Mouse (Mus musculus) intestine, embryonic 14.5 days (tissue): ENCODE data around the gene A830018L16Rik. TPM values are rescaled to one million over a fixed set of nuclear protein-coding genes. Genes with fewer than 3 reads are reported as not detected.

Experiments
- ATAC-seq: fragments of 200-750 bp; cut with Nextera tagmentation; replicated peaks from 2 replicates; pipeline ENCODE4 v1.8.0; 2017; ENCODE audit warnings: low read depth, moderate number of reproducible peaks, moderate TSS enrichment, moderate library complexity; ENCODE audit not compliant: low FRiP score, low TSS enrichment
- DNase-seq: peaks from one replicate; pipeline ENCODE4 v3.0.0-alpha.2; 2018; ENCODE audit warnings: low spot score
- H3K27ac ChIP-seq: fragments of 300-500 bp; sonication (generic); 2 replicates; pipeline ENCODE4 v1.5.1; 2014; ENCODE audit warnings: low read depth, mild to moderate bottlenecking, control low read depth
- H3K27me3 ChIP-seq: fragments of 300-500 bp; sonication (generic); replicated peaks from 2 replicates; pipeline ENCODE4 v1.6.1; 2014; ENCODE audit warnings: low read length, control low read depth; ENCODE audit not compliant: control insufficient read depth, insufficient read depth
- H3K36me3 ChIP-seq: fragments of 300-500 bp; sonication (generic); 2 replicates; pipeline ENCODE4 v1.6.1; 2014; ENCODE audit warnings: low read length, control low read depth; ENCODE audit not compliant: control insufficient read depth, insufficient read depth
- H3K4me1 ChIP-seq: fragments of 300-500 bp; sonication (generic); replicated peaks from 2 replicates; pipeline ENCODE4 v1.6.1; 2014; ENCODE audit warnings: low read length, control low read depth, mixed read lengths; ENCODE audit not compliant: control insufficient read depth, insufficient read depth
- H3K4me2 ChIP-seq: fragments of 300-500 bp; sonication (generic); 2 replicates; pipeline ENCODE4 v1.6.1; 2014; ENCODE audit warnings: low read length
- H3K4me3 ChIP-seq: fragments of 300-500 bp; sonication (generic); 2 replicates; pipeline ENCODE4 v1.5.1; 2014; ENCODE audit warnings: low read depth, low read length, control low read depth, mixed read lengths
- H3K9ac ChIP-seq: fragments of 300-500 bp; sonication (generic); 2 replicates; pipeline ENCODE4 v1.6.1; 2014; ENCODE audit warnings: mild to moderate bottlenecking, low read length
- H3K9me3 ChIP-seq: fragments of 300-500 bp; sonication (generic); 2 replicates; pipeline ENCODE4 v1.6.1; 2016; ENCODE audit warnings: low read length, control low read depth; ENCODE audit not compliant: control insufficient read depth
- WGBS: fragments of 180-500 bp; shearing (Covaris S2); extraction: QIAGEN DNeasy Blood & Tissue Kit; methylation state at CpG from one replicate; pipeline ENCODE4 v1.1.7; 2014; 5-methylcytosine and 5-hydroxymethylcytosine counted together
- polyA plus RNA-seq: library from polyadenylated mRNA; unstranded; fragments of >200 nt; fragmentation: Nextera tagmentation; extraction: Ambion mirVana; gene quantifications from 2 replicates; pipeline ENCODE4 v1.2.1, GENCODE M21; 2014

The A830018L16Rik gene
- polyA plus RNA-seq, 1 experiment from 2014 or later: 10.3 TPM

- Histone ChIP-seq H3K9ac (no peak overlapping the region), H3K36me3 (no peaks in the 10 kb centered on the region), H3K4me2 (no peak overlapping the region), H3K9me3 (peaks cover 5% of the 10 kb centered on the region; the same call in 1 of the 2 replicates), H3K4me3 (no peak overlapping the region), H3K4me1 (no peaks in the 10 kb centered on the region), H3K27ac (no peak overlapping the region), H3K27me3 (no peaks in the 10 kb centered on the region)
- ATAC-seq (no peak), DNase-seq (no peak)
These were observed 330.9 kb downstream of the A830018L16Rik start for GRCm38 (mm10) chr1:11744749-11745314.

GRCm38 (mm10) chr1:11748424-11748823, 334.5 kb downstream of the A830018L16Rik start:
- Histone ChIP-seq H3K4me2 (no peak overlapping the region), H3K9me3 (peaks cover 5% of the 10 kb centered on the region; the same call in 1 of the 2 replicates), H3K36me3 (no peaks in the 10 kb centered on the region), H3K27ac (no peak overlapping the region), H3K4me1 (no peaks in the 10 kb centered on the region), H3K4me3 (no peak overlapping the region), H3K9ac (no peak overlapping the region), H3K27me3 (no peaks in the 10 kb centered on the region)
- WGBS: 70% methylated on average over 2 of the region's 2 CpGs
- DNase-seq (no peak), ATAC-seq (no peak)

- ATAC-seq (no peak), DNase-seq (no peak)
- H3K36me3 ChIP-seq: no peaks in the 10 kb centered on the region
- no peak overlapping the region for H3K4me3 ChIP-seq
- H3K4me2 ChIP-seq: no peak overlapping the region
- H3K4me1 ChIP-seq: no peaks in the 10 kb centered on the region
- H3K27ac ChIP-seq: no peak overlapping the region; the same call in 1 of the 2 replicates
- no peak overlapping the region for H3K9ac ChIP-seq
- H3K9me3 ChIP-seq: peaks cover 5% of the 10 kb centered on the region; the same call in 1 of the 2 replicates
- no peaks in the 10 kb centered on the region for H3K27me3 ChIP-seq
These were observed 336.2 kb downstream of the A830018L16Rik start for GRCm38 (mm10) chr1:11750065-11750464.

GRCm38 (mm10) chr1:11750607-11751006, 336.7 kb downstream of the A830018L16Rik start:
- Histone ChIP-seq H3K4me1 (no peaks in the 10 kb centered on the region), H3K9me3 (peaks cover 5% of the 10 kb centered on the region; the same call in 1 of the 2 replicates), H3K27me3 (no peaks in the 10 kb centered on the region), H3K4me3 (no peak overlapping the region), H3K4me2 (no peak overlapping the region), H3K9ac (no peak overlapping the region), H3K36me3 (no peaks in the 10 kb centered on the region), H3K27ac (no peak overlapping the region; the same call in 1 of the 2 replicates)
- DNase-seq: no peak
- 58% methylated on average over 2 of the region's 2 CpGs for WGBS
- ATAC-seq: no peak

- Histone ChIP-seq H3K4me1 (no peaks in the 10 kb centered on the region), H3K27ac (no peak overlapping the region), H3K4me2 (no peak overlapping the region), H3K36me3 (no peaks in the 10 kb centered on the region), H3K9me3 (0 out of 2 replicates have a peak, but pooled peaks cover under 1% of the 10 kb centered on the region), H3K4me3 (no peak overlapping the region), H3K27me3 (no peaks in the 10 kb centered on the region), H3K9ac (no peak overlapping the region)
- ATAC-seq: no peak
- DNase-seq: no peak
These were observed 338.1 kb downstream of the A830018L16Rik start for GRCm38 (mm10) chr1:11751996-11752395.

- Histone ChIP-seq H3K27ac (no peak overlapping the region), H3K9ac (no peak overlapping the region), H3K4me3 (no peak overlapping the region), H3K36me3 (no peaks in the 10 kb centered on the region), H3K27me3 (no peaks in the 10 kb centered on the region), H3K4me1 (no peaks in the 10 kb centered on the region), H3K4me2 (no peak overlapping the region), H3K9me3 (no peaks in the 10 kb centered on the region)
- ATAC-seq (peak; percentile 66), DNase-seq (no peak)
- WGBS: 34% methylated on average over 1 of the region's 1 CpGs
These were observed 374.4 kb downstream of the A830018L16Rik start for GRCm38 (mm10) chr1:11788264-11788663.

GRCm38 (mm10) chr1:11792820-11793219, 378.9 kb downstream of the A830018L16Rik start:
- ATAC-seq (no peak), DNase-seq (no peak)
- WGBS: 70% methylated on average over 2 of the region's 2 CpGs

GRCm38 (mm10) chr1:11795666-11796065, 381.8 kb downstream of the A830018L16Rik start:
- H3K27me3 ChIP-seq: no peaks in the 10 kb centered on the region
- no peaks in the 10 kb centered on the region for H3K36me3 ChIP-seq
- H3K9me3 ChIP-seq: no peaks in the 10 kb centered on the region
- H3K27ac ChIP-seq: no peak overlapping the region
- no peak overlapping the region for H3K9ac ChIP-seq
- 73% methylated on average over 2 of the region's 2 CpGs for WGBS
- ATAC-seq: no peak
- no peak for DNase-seq
- no peaks in the 10 kb centered on the region for H3K4me1 ChIP-seq
- H3K4me2 ChIP-seq: no peak overlapping the region
- H3K4me3 ChIP-seq: no peak overlapping the region

More at GRCm38 (mm10) chr1:11792820-11793219, 378.9 kb downstream of the A830018L16Rik start:
- Histone ChIP-seq H3K4me1 (no peaks in the 10 kb centered on the region), H3K4me3 (no peak overlapping the region), H3K9me3 (no peaks in the 10 kb centered on the region), H3K4me2 (no peak overlapping the region), H3K36me3 (no peaks in the 10 kb centered on the region), H3K27me3 (no peaks in the 10 kb centered on the region), H3K27ac (no peak overlapping the region), H3K9ac (no peak overlapping the region)

- Histone ChIP-seq H3K4me3 (no peak overlapping the region), H3K36me3 (no peaks in the 10 kb centered on the region), H3K9me3 (no peaks in the 10 kb centered on the region), H3K9ac (no peak overlapping the region), H3K4me1 (no peaks in the 10 kb centered on the region), H3K4me2 (no peak overlapping the region), H3K27me3 (no peaks in the 10 kb centered on the region), H3K27ac (no peak overlapping the region)
- DNase-seq (no peak), ATAC-seq (no peak)
- 81% methylated on average over 4 of the region's 4 CpGs for WGBS
These were observed 458.9 kb downstream of the A830018L16Rik start for GRCm38 (mm10) chr1:11872847-11873246.
